Mouse (Mus musculus) heart, embryonic 14.5 days (tissue): Measurements from ENCODE around the gene Cux1. TPM values are rescaled to one million over a fixed set of nuclear protein-coding genes. Genes with fewer than 3 reads are reported as not detected.

ENCODE experiments used
- ATAC-seq: fragments of 200-750 bp; cut with Nextera tagmentation; 2 replicates; pipeline ENCODE4 v1.8.0; 2017; ENCODE audit warnings: low read depth, moderate TSS enrichment; ENCODE audit not compliant: insufficient number of reproducible peaks, insufficient read depth, low FRiP score
- H3K27ac ChIP-seq, 2 experiments: fragments of 200-500 bp in 1 of 2; fragments of 300-500 bp in 1 of 2; sonication (generic) in 1 of 2; replicated peaks in 1 of 2; 2 replicates each; pipeline ENCODE4 v1.5.1; 2012 to 2014; ENCODE audit warnings: low read depth in 2 of 2, low read length in 2 of 2, control low read depth in 1 of 2, mild to moderate bottlenecking in 1 of 2, mixed read lengths in 1 of 2; ENCODE audit not compliant: control insufficient read depth in 1 of 2, insufficient read depth in 1 of 2
- H3K27me3 ChIP-seq: fragments of 300-500 bp; sonication (generic); 2 replicates; pipeline ENCODE4 v1.6.1; 2014; ENCODE audit warnings: mild to moderate bottlenecking, low read length, control low read depth; ENCODE audit not compliant: control insufficient read depth, insufficient read depth
- H3K36me3 ChIP-seq: fragments of 300-500 bp; sonication (generic); 2 replicates; pipeline ENCODE4 v1.6.1; 2014; ENCODE audit warnings: mild to moderate bottlenecking, control low read depth, low read length, mixed read lengths; ENCODE audit not compliant: control insufficient read depth, insufficient read depth
- H3K4me1 ChIP-seq, 2 experiments: fragments of 200-500 bp in 1 of 2; fragments of 300-500 bp in 1 of 2; sonication (generic) in 1 of 2; 2 replicates each; pipeline ENCODE4 v1.6.1; 2012 to 2014; ENCODE audit warnings: low read length in 2 of 2, control low read depth in 1 of 2, mixed read lengths in 1 of 2; ENCODE audit not compliant: control insufficient read depth in 2 of 2, insufficient read depth in 2 of 2
- H3K4me2 ChIP-seq: fragments of 300-500 bp; sonication (generic); 2 replicates; pipeline ENCODE4 v1.6.1; 2014; ENCODE audit warnings: mild to moderate bottlenecking, low read length
- H3K4me3 ChIP-seq, 2 experiments: fragments of 200-500 bp in 1 of 2; fragments of 300-500 bp in 1 of 2; sonication (generic) in 1 of 2; 2 replicates each; pipeline ENCODE4 v1.5.1; 2012 to 2014; ENCODE audit warnings: low read length in 2 of 2, mild to moderate bottlenecking in 2 of 2, control low read depth in 1 of 2, low read depth in 1 of 2, moderate library complexity in 1 of 2; ENCODE audit not compliant: control insufficient read depth in 1 of 2, insufficient read depth in 1 of 2
- H3K9ac ChIP-seq: fragments of 300-500 bp; sonication (generic); 2 replicates; pipeline ENCODE4 v1.6.1; 2014; ENCODE audit warnings: mild to moderate bottlenecking, low read length
- H3K9me3 ChIP-seq: fragments of 300-500 bp; sonication (generic); 2 replicates; pipeline ENCODE4 v1.6.1; 2016; ENCODE audit warnings: low read length, control low read depth; ENCODE audit not compliant: control insufficient read depth
- WGBS: fragments of 180-500 bp; shearing (Covaris S2); extraction: QIAGEN DNeasy Blood & Tissue Kit; methylation state at CpG from one replicate; pipeline ENCODE4 v1.1.7; 2014; 5-methylcytosine and 5-hydroxymethylcytosine counted together
- polyA plus RNA-seq: library from polyadenylated mRNA; unstranded; fragments of >200 nt; fragmentation: Nextera tagmentation; extraction: Ambion mirVana; gene quantifications from 2 replicates; pipeline ENCODE4 v1.2.1, GENCODE M21; 2014

The Cux1 gene
- polyA plus RNA-seq, 1 experiment from 2014 or later = 71.6 TPM

DNA sequence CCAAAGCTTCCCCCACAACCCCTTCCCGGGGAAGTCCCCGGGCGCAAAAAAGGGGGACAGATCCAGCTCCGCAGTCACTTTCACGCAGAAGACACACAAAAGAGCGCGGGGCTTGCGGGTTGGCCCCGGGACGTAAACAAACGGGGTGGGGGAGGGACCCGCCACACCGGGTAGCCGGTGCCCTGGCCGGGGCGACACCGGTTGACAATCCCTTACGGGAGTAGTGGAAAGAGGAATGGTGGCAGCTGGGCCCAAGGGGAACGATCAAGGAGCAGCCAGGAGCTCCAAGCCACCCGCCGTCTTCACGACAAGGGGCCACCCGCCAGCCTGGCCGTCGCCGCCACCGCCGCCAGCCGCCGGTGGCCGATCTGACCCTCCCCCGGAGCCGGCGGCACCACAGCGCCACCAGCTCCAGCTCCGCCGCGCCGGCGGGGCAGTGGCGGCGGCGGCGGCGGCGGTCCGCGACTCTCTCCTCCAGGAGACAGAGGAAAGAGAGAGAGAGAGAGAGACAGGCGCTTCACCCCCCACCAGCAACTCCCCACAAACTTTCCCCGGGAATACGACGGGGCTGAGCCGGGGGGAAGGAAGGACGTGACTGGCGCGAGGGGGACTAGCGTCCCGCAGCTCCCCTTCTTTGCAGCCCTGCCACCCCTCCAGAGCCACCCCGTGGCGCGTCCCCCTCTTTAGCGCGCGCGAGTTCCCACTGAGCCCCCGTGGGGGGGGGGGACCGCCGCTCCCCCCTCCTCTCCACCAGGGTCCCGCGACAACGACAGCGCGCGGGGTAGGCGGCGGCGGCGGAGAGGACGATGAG, 1.1 kb downstream of the Cux1 start:
- peak; percentile 33; the same call in 1 of the 2 replicates for ATAC-seq
- Histone ChIP-seq H3K27me3 (peaks cover 6% of the 10 kb centered on the region; the same call in 1 of the 2 replicates), H3K36me3 (no peaks in the 10 kb centered on the region), H3K4me3 (peak overlapping the region; percentile 63 to 72), H3K4me1 (peaks cover 5 to 23% of the 10 kb centered on the region in 2 experiments), H3K27ac (peak overlapping the region; percentile 71 to 94), H3K9ac (peak overlapping the region; percentile 88), H3K9me3 (no peaks in the 10 kb centered on the region), H3K4me2 (peak overlapping the region; percentile 100)
- WGBS = under 1% methylated on average over 58 of the region's 79 CpGs

DNA sequence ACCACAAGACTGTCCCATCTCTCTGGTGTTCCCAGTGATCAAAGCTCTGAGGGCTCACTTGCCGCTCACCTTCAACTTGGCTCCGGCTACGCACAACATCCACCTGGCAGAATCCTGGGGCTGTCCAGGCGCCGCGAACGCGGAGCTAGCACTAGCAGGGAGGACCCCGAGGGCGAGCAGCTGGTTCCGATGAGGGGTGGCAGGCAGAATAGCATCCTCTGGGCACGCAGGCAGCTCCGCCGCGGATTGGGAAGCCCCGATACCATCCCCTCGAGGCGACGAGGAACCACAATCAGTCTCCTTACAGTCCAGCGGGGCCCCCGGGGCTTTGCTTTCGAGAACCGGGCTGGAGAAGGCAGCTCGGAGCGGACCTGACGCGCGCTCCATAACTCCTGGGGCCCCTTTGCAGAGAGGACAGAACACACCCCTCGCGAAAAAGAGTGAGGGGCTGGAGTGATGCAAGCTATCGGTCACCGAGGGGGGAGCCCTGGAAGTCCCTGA, 1.9 kb downstream of the Cux1 start:
- Histone ChIP-seq H3K4me1 (peaks cover 5 to 23% of the 10 kb centered on the region in 2 experiments), H3K9me3 (no peaks in the 10 kb centered on the region), H3K27me3 (peaks cover 6% of the 10 kb centered on the region; the same call in 1 of the 2 replicates), H3K36me3 (no peaks in the 10 kb centered on the region), H3K4me3 (peak overlapping the region; percentile 63 to 72), H3K9ac (peak overlapping the region; percentile 88), H3K27ac (peak overlapping the region; percentile 71 to 94), H3K4me2 (peak overlapping the region; percentile 100)
- no peak for ATAC-seq
- under 1% methylated on average over 32 of the region's 32 CpGs for whole genome bisulfite sequencing

DNA sequence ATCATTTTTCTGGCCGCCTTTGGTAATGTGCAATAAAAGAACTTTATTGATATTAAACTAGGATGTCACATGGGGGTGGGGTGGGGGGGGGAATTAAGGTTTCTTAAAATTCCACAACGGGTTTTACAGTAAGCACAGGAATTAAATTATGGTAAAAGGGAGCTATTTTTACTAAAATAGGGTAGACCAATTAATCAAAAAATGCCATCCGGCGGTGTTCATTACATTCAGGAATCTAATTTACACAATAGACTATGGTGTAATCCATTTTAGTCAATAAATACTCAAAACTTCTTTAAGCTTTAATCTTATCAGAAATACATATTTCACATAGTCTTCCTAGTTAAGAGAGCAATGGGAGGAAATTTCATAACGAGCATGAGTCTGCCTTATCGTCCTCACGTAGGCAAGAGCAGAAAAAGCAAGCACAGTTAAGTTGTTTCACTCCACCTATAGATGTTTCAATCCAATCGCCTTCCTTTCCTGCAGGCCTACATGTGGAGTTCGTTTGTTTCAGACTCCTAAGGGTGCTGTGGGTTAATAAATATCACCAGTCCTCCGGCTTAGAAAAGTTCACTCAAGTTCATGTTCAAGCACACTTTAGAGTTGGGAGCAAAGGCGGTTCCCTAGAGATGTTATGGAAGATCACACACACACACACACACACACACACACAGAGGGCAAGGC, 2.5 kb downstream of the Cux1 start:
- WGBS = 38% methylated on average over 11 of the region's 11 CpGs
- H3K9ac ChIP-seq = peak overlapping the region; percentile 88
- no peak for ATAC-seq
- H3K4me3 ChIP-seq = peak overlapping the region; percentile 63 to 72
- peaks cover 5 to 23% of the 10 kb centered on the region in 2 experiments for H3K4me1 ChIP-seq
- H3K27ac ChIP-seq = peak overlapping the region; percentile 71 to 94; a peak in 2 of 4 replicates
- peak overlapping the region; percentile 100 for H3K4me2 ChIP-seq
- no peaks in the 10 kb centered on the region for H3K36me3 ChIP-seq
- no peaks in the 10 kb centered on the region for H3K9me3 ChIP-seq
- peaks cover 2% of the 10 kb centered on the region; the same call in 1 of the 2 replicates for H3K27me3 ChIP-seq

DNA sequence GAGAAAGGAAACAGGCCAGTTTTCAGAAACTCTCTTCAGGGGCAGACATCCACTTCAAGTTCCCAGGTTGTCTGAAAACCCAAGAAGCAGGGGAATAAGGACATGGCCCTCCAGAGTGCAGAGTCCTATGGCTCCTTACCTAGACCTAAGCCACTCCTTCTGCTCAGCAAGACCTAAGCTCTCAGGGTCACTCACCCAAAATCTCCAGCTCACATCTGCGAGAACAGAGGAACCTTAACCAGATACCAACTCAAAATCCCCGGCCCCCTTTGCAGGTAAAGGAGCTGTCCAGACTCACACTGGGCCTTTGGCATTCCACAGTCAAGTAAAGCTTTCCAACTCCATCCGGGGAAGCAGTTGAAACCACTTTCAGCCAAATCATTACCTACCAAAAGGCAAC, 3.3 kb downstream of the Cux1 start:
- Histone ChIP-seq H3K36me3 (no peaks in the 10 kb centered on the region), H3K27ac (no peak overlapping the region), H3K4me3 (no peak overlapping the region), H3K9me3 (no peaks in the 10 kb centered on the region), H3K4me1 (peaks cover 3 to 29% of the 10 kb centered on the region in 2 experiments), H3K27me3 (no peaks in the 10 kb centered on the region), H3K4me2 (peak overlapping the region; percentile 100), H3K9ac (no peak overlapping the region; the same call in 1 of the 2 replicates)
- ATAC-seq = no peak
- WGBS = 41% methylated on average over 3 of the region's 3 CpGs

DNA sequence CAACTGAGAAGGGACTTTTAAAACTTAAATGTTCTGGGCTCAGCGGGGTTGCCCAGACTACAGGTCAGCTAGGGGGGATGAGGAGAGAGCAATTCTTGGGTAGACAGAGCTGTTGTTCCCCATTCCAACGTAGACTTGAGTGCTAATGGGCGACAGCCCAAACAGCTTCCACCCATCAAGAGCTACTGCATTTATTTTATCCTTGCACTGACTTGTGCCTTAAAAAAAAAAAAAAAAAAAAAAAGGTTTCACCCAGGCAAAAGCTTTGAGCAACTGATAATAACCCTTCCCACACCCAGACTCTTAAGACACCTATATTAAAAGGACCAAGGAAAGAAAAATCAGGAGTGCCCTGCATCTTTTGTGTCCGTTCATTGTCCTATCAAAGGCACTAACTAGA, 4.2 kb downstream of the Cux1 start:
- H3K4me1 ChIP-seq = peaks cover 2 to 34% of the 10 kb centered on the region in 2 experiments
- ATAC-seq = no peak
- H3K9ac ChIP-seq = no peak overlapping the region
- 71% methylated on average over 4 of the region's 4 CpGs for WGBS
- H3K27ac ChIP-seq = no peak overlapping the region
- H3K9me3 ChIP-seq = no peaks in the 10 kb centered on the region
- no peaks in the 10 kb centered on the region for H3K27me3 ChIP-seq
- H3K4me3 ChIP-seq = no peak overlapping the region
- H3K4me2 ChIP-seq = no peak overlapping the region
- no peaks in the 10 kb centered on the region for H3K36me3 ChIP-seq

DNA sequence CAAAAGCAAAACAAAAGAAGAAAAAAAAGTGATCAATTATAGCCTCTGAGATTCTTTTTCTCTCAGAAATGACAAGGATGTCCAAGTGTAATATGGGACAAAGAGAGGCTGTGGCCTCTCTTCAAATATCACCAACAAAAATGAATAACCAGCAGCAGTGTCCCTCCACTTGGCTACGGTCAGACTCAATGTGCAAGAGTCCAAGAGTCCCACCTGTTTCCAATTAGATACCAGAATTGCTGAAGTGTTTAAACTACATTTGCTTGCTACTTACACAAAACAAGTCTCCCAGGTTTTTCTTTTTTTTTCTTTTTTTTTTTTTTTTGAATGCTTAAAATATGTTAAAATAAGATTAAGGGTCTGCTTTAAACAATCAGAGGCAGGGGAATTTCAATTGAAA, 5.1 kb downstream of the Cux1 start:
- Histone ChIP-seq H3K4me1 (peaks cover 6 to 42% of the 10 kb centered on the region in 2 experiments), H3K4me2 (no peak overlapping the region), H3K36me3 (no peaks in the 10 kb centered on the region; the same call in 1 of the 2 replicates), H3K27ac (no peak overlapping the region), H3K4me3 (no peak overlapping the region), H3K9me3 (no peaks in the 10 kb centered on the region), H3K27me3 (no peaks in the 10 kb centered on the region), H3K9ac (no peak overlapping the region)
- ATAC-seq = no peak
- 75% methylated on average over 1 of the region's 1 CpGs for WGBS

DNA sequence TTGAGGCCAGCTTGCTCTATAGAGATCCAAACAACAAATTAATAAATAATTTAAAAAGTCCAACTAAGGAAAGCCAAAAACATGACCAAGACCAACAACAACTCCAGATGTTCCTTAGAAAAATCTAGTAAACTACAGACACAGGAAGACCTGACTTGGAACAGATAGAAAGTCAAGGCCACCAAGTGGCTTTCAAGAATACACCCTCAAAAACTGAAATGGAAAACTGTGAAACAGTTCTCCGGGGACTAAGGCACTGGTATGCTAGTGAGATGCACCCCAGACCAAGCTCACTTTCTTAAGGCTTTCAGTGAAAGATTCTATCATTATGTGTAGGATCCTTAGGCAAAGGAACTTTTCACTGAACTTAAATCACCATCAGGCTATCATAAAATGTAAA, 5.6 kb downstream of the Cux1 start:
- no peaks in the 10 kb centered on the region; the same call in 1 of the 2 replicates for H3K36me3 ChIP-seq
- peaks cover 8 to 47% of the 10 kb centered on the region in 2 experiments for H3K4me1 ChIP-seq
- H3K27me3 ChIP-seq = no peaks in the 10 kb centered on the region
- no peak overlapping the region for H3K9ac ChIP-seq
- ATAC-seq = no peak
- H3K27ac ChIP-seq = no peak overlapping the region
- no peaks in the 10 kb centered on the region for H3K9me3 ChIP-seq
- H3K4me3 ChIP-seq = no peak overlapping the region
- no peak overlapping the region for H3K4me2 ChIP-seq
- WGBS = 71% methylated on average over 1 of the region's 1 CpGs
